Mouse (Mus musculus) C2C12 (cell line): ENCODE measurements around the gene Gpx5.

Source experiments
- CEBPB ChIP-seq: IDR thresholded peaks from one replicate; pipeline ENCODE4 v1.6.1; 2011; ENCODE audit warnings: low read depth, mild to moderate bottlenecking, control low read depth, moderate library complexity
- CTCF ChIP-seq: IDR thresholded peaks from one replicate; pipeline ENCODE4 v1.5.1; 2011; ENCODE audit not compliant: control insufficient read depth, insufficient read depth, insufficient read length
- FOSL1 ChIP-seq: IDR thresholded peaks from one replicate; pipeline ENCODE4 v1.8.0; 2011; ENCODE audit warnings: mild to moderate bottlenecking, low read length; ENCODE audit not compliant: poor library complexity, insufficient read depth, severe bottlenecking
- MAX ChIP-seq: IDR thresholded peaks from one replicate; pipeline ENCODE4 v1.6.1; 2011; ENCODE audit warnings: mild to moderate bottlenecking, control low read depth
- MYOD1 ChIP-seq: IDR thresholded peaks from one replicate; pipeline ENCODE4 v1.6.1; 2011; ENCODE audit warnings: low read depth; ENCODE audit not compliant: control insufficient read depth, insufficient read length
- MYOG ChIP-seq: IDR thresholded peaks from one replicate; pipeline ENCODE4 v1.6.1; 2011; ENCODE audit not compliant: control insufficient read depth, insufficient read length; ENCODE audit errors: extremely low read depth
- USF1 ChIP-seq: IDR thresholded peaks from one replicate; pipeline ENCODE4 v1.6.1; 2011; ENCODE audit warnings: low read depth, mild to moderate bottlenecking, control low read depth, moderate library complexity

- no peak for TF ChIP-seq CTCF
- no peak for TF ChIP-seq USF1
- no peak for TF ChIP-seq MYOD1
- no peak for TF ChIP-seq CEBPB
- no peak for TF ChIP-seq MYOG
- no peak for TF ChIP-seq MAX
- no peak for TF ChIP-seq FOSL1
These were observed 55.4 kb downstream of the Gpx5 start for GRCm38 (mm10) chr13:21237161-21237560.
